Mouse (Mus musculus): Measurements from ENCODE around the gene Cyp2c39.
"Not testable (repeated sequence)": the region's sequence is repeated elsewhere in the genome, so short reads cannot be mapped to it uniquely, and the experiment has no call there.

Cyp2c39 gene

GRCm38 (mm10) chr19:39510534-39510933, at the start of gene Cyp2c39:
Gene Cyp2c39, plus strand, starts transcription at chr19:39510862.
- no peak for DNase-seq

- DNase-seq, result no peak
Observed at GRCm38 (mm10) chr19:39462941-39463340, 47.7 kb upstream of the Cyp2c39 start, which contains the start of gene Cyp2c38. Gene Cyp2c38, minus strand, starts transcription at chr19:39463075.

GRCm38 (mm10) chr19:39463923-39464322, 46.7 kb upstream of the Cyp2c39 start:
- no peak for DNase-seq

- not testable (repeated sequence) for DNase-seq
Observed at GRCm38 (mm10) chr19:39483961-39484360, 26.7 kb upstream of the Cyp2c39 start.

- DNase-seq, result no peak
Observed at GRCm38 (mm10) chr19:39506341-39506740, 4.3 kb upstream of the Cyp2c39 start.

- DNase-seq, result no peak
Observed at GRCm38 (mm10) chr19:39509533-39509932, 1.1 kb upstream of the Cyp2c39 start.
